Mouse (Mus musculus) testis, adult 2 months (tissue): ENCODE data around the gene Tstd3.

Experiments used
- CTCF ChIP-seq: fragments of 200-500 bp; IDR thresholded peaks from 2 replicates; pipeline ENCODE4 v1.5.1; 2012; ENCODE audit warnings: low read depth, mild to moderate bottlenecking, inconsistent platforms, low read length, moderate library complexity; ENCODE audit not compliant: control insufficient read depth, insufficient read depth, insufficient replicate concordance
- POLR2A ChIP-seq: fragments of 200-500 bp; IDR thresholded peaks from 2 replicates; pipeline ENCODE4 v1.6.1; 2012; ENCODE audit warnings: low read depth, mild to moderate bottlenecking, inconsistent platforms, low read length, moderate library complexity; ENCODE audit not compliant: control insufficient read depth

- TF ChIP-seq CTCF (no peak), POLR2A (no peak)
These were observed 45.6 kb upstream of the Tstd3 start for GRCm38 (mm10) chr4:21812635-21813034.
